Mouse (Mus musculus) effector memory CD4-positive, alpha-beta T cell, adult 5 months (primary cell): ENCODE results near the gene Gm28043. TPM values are rescaled to one million over a fixed set of nuclear protein-coding genes. Genes with fewer than 3 reads are reported as not detected.

ENCODE experiments used
- polyA plus RNA-seq: library from polyadenylated mRNA; unstranded; fragments of 100-300 nt; shearing (Covaris generic); gene quantifications from one replicate; pipeline ENCODE4 v1.2.1, GENCODE M21; 2017

Gene Gm28043
- polyA plus RNA-seq = 5.9 TPM

DNA sequence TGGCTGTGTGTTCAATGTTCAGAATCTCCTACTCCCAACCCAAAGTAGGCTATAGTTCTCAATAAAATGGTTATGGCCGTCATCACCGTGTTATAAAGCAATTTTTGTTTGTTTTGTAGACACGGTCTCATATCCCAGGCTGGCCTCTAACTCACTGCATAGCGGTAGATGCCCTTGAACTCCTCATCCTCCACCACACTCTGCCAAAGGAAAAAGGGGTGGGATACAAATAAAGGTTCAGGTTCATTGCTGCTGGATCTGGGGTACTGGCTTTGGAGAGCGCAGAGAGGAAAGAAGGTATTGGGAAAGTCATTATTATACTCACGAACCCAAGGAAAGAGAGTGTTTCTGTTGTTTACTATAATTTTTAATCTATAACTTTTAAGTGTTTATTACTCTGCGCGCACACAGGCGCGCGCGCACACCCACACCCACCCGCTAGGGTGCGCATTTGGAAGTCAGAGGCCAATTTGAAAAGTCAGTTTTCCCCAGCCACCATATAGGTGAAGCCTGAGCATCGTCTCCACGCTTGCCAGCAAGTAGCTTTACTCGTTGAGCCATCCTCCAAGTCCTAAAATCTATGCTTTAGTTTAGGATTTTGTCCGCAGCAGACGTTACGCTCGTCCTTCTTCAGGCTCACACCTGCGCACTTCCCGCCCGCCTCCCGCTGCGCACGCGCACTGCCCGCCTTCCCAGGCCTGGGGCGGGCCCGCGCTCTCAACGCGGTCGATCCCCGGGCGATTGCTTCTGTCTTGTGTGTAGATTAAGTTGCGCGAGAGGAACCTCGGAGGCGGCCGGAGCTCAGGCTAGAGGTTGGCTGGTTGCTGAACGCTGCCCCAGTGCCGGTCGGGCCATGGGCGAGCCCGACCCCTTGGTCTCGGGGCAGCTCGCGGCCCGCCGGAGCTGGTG lies at the start of gene Gm28043, which contains the start of gene Rnf8:
TSS of gene Gm28043 (plus strand) at position 762 of the 909 bp plus-strand sequence.
TSS of gene Rnf8 (plus strand) at position 676 of the 909 bp plus-strand sequence.

DNA sequence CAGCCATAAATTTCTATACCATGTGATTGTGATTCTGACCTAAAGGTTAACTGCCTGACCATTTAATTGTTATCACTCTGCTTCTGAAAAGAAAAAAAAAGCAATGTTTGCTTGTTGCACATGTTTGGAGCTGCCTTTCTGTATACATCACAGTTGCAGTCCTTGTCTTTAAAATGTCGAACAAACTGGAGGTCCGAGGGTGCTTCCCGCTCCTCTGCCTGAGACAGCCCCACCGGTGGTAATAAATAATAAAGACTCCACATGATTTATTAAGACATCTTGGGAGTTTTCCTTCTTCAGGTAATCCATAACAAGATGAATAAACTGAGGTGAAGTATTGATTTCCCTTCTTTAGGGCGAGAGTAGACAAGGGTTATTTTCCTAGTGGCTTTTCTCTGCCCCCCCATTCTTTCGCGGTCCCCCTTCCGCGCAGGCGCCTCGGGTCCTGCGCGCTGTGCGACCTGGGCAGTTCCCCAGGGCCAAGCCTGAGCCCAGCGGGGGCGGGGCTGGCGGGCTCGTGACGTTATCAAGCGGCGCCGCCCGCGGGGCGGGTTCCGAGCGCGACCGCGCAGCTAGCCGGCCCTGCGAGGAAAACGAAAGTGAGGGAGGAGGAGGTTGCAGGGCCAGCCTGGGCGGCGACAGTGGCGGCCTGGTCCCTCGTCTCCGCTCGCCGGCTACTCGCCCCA lies 45.5 kb downstream of the Gm28043 start, which contains the start of gene Cmtr1:
TSS of gene Cmtr1 (plus strand) at position 520 of the 686 bp plus-strand sequence.

DNA sequence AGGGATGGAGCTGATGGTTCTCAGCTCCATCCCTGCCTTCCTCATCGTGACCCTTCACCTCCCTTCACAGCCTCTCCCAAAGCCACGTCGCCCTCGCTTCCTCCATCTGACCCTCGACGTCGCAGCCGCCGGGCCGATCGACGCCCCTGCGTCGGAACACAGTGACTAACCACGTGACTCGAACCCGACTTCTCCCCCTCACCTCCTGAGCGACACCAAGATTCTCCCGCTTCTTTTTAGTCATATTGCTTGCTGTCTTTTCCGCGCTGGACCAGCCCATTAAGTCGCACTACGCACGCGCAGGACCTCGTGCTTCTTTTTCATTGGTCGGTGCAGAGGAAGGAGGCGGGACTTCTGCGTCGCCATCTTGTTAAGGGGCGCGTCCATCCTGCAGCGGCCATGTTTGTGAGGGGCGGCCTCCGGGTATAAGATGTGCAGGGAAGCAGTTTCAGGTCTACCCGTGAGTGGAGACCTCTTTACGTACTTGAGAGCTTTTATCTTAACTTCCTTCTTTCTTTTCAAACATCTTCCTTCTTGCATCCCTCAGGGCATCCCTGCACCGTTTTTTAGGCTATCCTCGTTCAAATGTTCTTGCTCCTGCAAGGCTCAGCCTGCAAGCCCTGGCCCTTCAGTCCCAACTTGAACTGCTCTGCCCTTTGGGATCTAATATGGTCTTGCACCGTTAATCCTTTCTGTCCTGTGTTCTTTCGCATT lies 102.2 kb downstream of the Gm28043 start, which contains the start of gene Ccdc167:
TSS of gene Ccdc167 (minus strand) at position 313 of the 714 bp plus-strand sequence.

Other genes starting within 250 kb of the Gm28043 start
- 257 TPM for gene Pim1, start 124.1 kb upstream of the Gm28043 start, polyA plus RNA-seq
- gene Gm17657, start 65.2 kb upstream of the Gm28043 start, polyA plus RNA-seq = 0.32 TPM
- gene Tbc1d22b, start 65.1 kb upstream of the Gm28043 start, polyA plus RNA-seq = 36.5 TPM
- gene Tmem217, start 62.5 kb upstream of the Gm28043 start, polyA plus RNA-seq = 5.3 TPM
- 55.8 TPM for gene Rnf8, start 86 bp upstream of the Gm28043 start, polyA plus RNA-seq
- gene Cmtr1, start 45.7 kb downstream of the Gm28043 start, polyA plus RNA-seq = 165 TPM
- gene Ccdc167, start 102.2 kb downstream of the Gm28043 start, polyA plus RNA-seq = 6.5 TPM